Mouse (Mus musculus) liver, postnatal 0 days (tissue): ENCODE measurements around the gene Fndc5. TPM values are rescaled to one million over a fixed set of nuclear protein-coding genes. Genes with fewer than 3 reads are reported as not detected.
A peak's percentile ranks its signal among the peaks of the same experiment; 100 is the strongest.

Experiments used
- ATAC-seq: fragments of 200-750 bp; cut with Nextera tagmentation; 2 replicates; pipeline ENCODE4 v1.8.0; 2017; ENCODE audit warnings: mild to moderate bottlenecking, moderate library complexity
- DNase-seq: peaks from one replicate; pipeline ENCODE4 v3.0.0-alpha.2; 2016
- H3K27ac ChIP-seq: fragments of 300-500 bp; sonication (generic); 2 replicates; pipeline ENCODE4 v1.5.1; 2014; ENCODE audit warnings: antibody characterized with exemption, moderate library complexity, mild to moderate bottlenecking, low read depth
- H3K27me3 ChIP-seq: fragments of 300-500 bp; sonication (generic); 2 replicates; pipeline ENCODE4 v1.6.1; 2014; ENCODE audit warnings: low read length, control low read depth, mixed read lengths; ENCODE audit not compliant: insufficient read depth
- H3K36me3 ChIP-seq: fragments of 300-500 bp; sonication (generic); replicated peaks from 2 replicates; pipeline ENCODE4 v1.6.1; 2014; ENCODE audit warnings: mild to moderate bottlenecking, control low read depth, low read length, moderate library complexity, mixed read lengths; ENCODE audit not compliant: insufficient read depth
- H3K4me1 ChIP-seq: fragments of 300-500 bp; sonication (generic); 2 replicates; pipeline ENCODE4 v1.6.1; 2014; ENCODE audit warnings: antibody characterized with exemption, mild to moderate bottlenecking, control low read depth; ENCODE audit not compliant: insufficient read depth
- H3K4me2 ChIP-seq: fragments of 300-500 bp; sonication (generic); 2 replicates; pipeline ENCODE4 v1.6.1; 2014; ENCODE audit warnings: low read depth, mild to moderate bottlenecking, low read length, moderate library complexity, mixed read lengths
- H3K4me3 ChIP-seq: fragments of 300-500 bp; sonication (generic); 2 replicates; pipeline ENCODE4 v1.5.1; 2014; ENCODE audit warnings: low read depth, low read length
- H3K9ac ChIP-seq: fragments of 300-500 bp; sonication (generic); replicated peaks from 2 replicates; pipeline ENCODE4 v1.6.1; 2014; ENCODE audit warnings: mild to moderate bottlenecking, moderate library complexity
- H3K9me3 ChIP-seq: fragments of 300-500 bp; sonication (generic); 2 replicates; pipeline ENCODE4 v1.6.1; 2016; ENCODE audit warnings: mild to moderate bottlenecking, control low read depth, low read length, mixed read lengths
- CTCF ChIP-seq: sonication (generic); IDR thresholded peaks from 2 replicates; pipeline ENCODE4 v1.5.1; 2016; ENCODE audit warnings: antibody characterized with exemption, low read depth
- EP300 ChIP-seq: IDR thresholded peaks from 2 replicates; pipeline ENCODE4 v1.6.1; 2016; ENCODE audit warnings: antibody characterized with exemption, low read depth, mild to moderate bottlenecking
- WGBS: fragments of 180-500 bp; shearing (Covaris S2); extraction: QIAGEN DNeasy Blood & Tissue Kit; methylation state at CpG from one replicate; pipeline ENCODE4 v1.1.7; 2014; ENCODE audit not compliant: insufficient replicate concordance; 5-methylcytosine and 5-hydroxymethylcytosine counted together
- polyA plus RNA-seq: library from polyadenylated mRNA; unstranded; fragments of >200 nt; fragmentation: Nextera tagmentation; extraction: Ambion mirVana; gene quantifications from 2 replicates; pipeline ENCODE4 v1.2.1, GENCODE M21; 2015

The Fndc5 gene
- polyA plus RNA-seq, 1 experiment from 2014 or later: 0.32 TPM

- ATAC-seq (no peak), DNase-seq (no peak)
- Histone ChIP-seq H3K36me3 (peaks cover 27% of the 10 kb centered on the region), H3K27ac (no peak overlapping the region), H3K9ac (no peak overlapping the region), H3K4me3 (no peak overlapping the region), H3K4me2 (no peak overlapping the region), H3K4me1 (no peaks in the 10 kb centered on the region), H3K27me3 (no peaks in the 10 kb centered on the region), H3K9me3 (no peaks in the 10 kb centered on the region)
- WGBS: 80% methylated on average over 1 of the region's 1 CpGs
- TF ChIP-seq EP300: no peak
- TF ChIP-seq CTCF: peak; percentile 32; the same call in 1 of the 2 replicates
Observed at GRCm38 (mm10) chr4:129172529-129172928, 35.7 kb downstream of the Fndc5 start.

GRCm38 (mm10) chr4:129179560-129179959 lies 42.8 kb downstream of the Fndc5 start:
- Histone ChIP-seq H3K9me3 (no peaks in the 10 kb centered on the region), H3K4me1 (no peaks in the 10 kb centered on the region), H3K27ac (no peak overlapping the region), H3K9ac (no peak overlapping the region), H3K27me3 (no peaks in the 10 kb centered on the region), H3K4me2 (no peak overlapping the region), H3K36me3 (peaks cover 25% of the 10 kb centered on the region), H3K4me3 (no peak overlapping the region)
- no peak for TF ChIP-seq EP300
- TF ChIP-seq CTCF: peak; percentile 51
- ATAC-seq (no peak), DNase-seq (no peak)
- 67% methylated on average over 1 of the region's 1 CpGs for WGBS

DNA sequence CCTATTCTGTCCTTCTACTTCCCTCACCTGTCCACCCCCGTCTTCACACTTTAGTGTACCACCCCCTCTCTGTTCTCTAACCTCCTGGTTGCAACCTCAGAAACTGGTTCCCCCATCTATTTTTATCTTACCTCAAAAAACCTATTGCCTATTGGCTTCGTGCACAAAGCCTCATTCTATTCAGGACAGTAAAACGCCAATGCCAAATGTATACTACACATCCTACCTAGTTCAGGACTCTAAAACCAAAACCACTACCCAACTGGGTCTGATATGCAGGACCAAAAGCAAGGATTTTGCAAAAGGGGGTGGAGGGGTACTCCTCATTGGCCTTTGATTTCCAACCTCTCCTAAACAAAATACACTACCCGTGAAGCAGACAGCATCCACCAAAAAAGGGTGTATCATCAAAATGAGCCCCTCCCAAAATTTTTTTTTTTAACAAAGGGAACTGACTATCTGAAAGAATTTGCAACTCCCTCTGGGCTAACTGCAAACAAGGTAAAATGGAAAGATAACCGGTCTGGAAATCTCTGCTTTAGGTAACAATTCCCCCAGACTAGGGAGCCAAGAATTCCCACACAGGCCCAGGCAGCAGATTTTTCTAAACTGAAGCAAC lies 51.4 kb downstream of the Fndc5 start:
- peak overlapping the region; percentile 89; the same call in 1 of the 2 replicates for H3K9ac ChIP-seq
- H3K27ac ChIP-seq: peak overlapping the region; percentile 94
- TF ChIP-seq EP300: no peak
- no peak for TF ChIP-seq CTCF
- peak overlapping the region; percentile 93 for H3K4me2 ChIP-seq
- WGBS: 36% methylated on average over 5 of the region's 5 CpGs
- peaks cover 28% of the 10 kb centered on the region for H3K4me1 ChIP-seq
- H3K9me3 ChIP-seq: no peaks in the 10 kb centered on the region
- no peak for ATAC-seq
- H3K4me3 ChIP-seq: peak overlapping the region; percentile 96
- H3K36me3 ChIP-seq: 0 out of 2 replicates have a peak, but pooled peaks cover 1% of the 10 kb centered on the region
- DNase-seq: no peak
- no peaks in the 10 kb centered on the region for H3K27me3 ChIP-seq

DNA sequence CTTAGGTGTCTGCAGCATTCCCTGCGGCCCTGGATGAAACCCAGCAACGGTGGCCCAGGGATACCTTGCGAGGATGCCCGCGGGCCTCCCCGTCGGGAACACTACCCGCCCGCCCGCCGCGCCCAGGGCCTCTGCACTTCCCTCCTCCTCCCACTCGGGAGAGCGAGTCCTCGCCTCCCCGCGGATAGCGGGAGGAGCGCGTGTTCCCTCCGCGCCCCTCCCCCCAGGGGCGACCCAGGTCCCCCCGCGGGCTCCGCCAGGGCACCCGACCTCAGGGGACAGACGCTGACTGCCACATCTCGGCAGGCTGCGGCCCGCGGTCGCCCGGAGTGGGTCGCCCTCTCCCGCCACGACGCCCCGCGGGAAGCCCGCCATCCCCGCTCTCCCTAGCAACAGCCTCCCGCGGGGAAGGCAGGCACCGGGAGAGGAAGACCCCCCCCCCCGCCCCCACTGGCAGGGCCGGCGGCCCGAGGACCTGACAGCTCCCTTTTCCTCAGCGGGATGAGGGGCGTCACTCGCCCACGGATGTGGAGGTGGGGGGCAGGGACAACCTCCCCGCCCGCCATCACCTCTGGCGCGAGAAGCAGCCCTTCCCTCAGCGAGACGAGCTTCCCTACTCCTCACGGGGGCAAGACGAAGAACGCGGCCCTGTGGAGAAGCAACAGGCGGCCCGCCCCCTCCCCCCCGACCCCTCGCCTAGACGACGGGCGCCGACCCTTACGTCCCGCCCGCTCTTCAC lies 52.2 kb downstream of the Fndc5 start:
- WGBS: under 1% methylated on average over 40 of the region's 74 CpGs
- Histone ChIP-seq H3K27ac (peak overlapping the region; percentile 94), H3K27me3 (no peaks in the 10 kb centered on the region), H3K9me3 (no peaks in the 10 kb centered on the region), H3K9ac (peak overlapping the region; percentile 89), H3K4me1 (peaks cover 31% of the 10 kb centered on the region), H3K4me2 (peak overlapping the region; percentile 93), H3K4me3 (peak overlapping the region; percentile 96), H3K36me3 (0 out of 2 replicates have a peak, but pooled peaks cover 5% of the 10 kb centered on the region)
- peak; percentile 41 for ATAC-seq
- no peak for TF ChIP-seq CTCF
- no peak for TF ChIP-seq EP300
- DNase-seq: peak; percentile 70

- under 1% methylated on average over 53 of the region's 58 CpGs for WGBS
- H3K4me2 ChIP-seq: peak within 1 kb of the TSS; percentile 93
- peak within 1 kb of the TSS; percentile 96 for H3K4me3 ChIP-seq
- no peaks in the 10 kb centered on the region for H3K9me3 ChIP-seq
- peak; percentile 72; the same call in 1 of the 2 replicates for TF ChIP-seq EP300
- peak; percentile 57 for TF ChIP-seq CTCF
- DNase-seq: peak; percentile 98
- peaks cover 36% of the 10 kb centered on the region for H3K4me1 ChIP-seq
- peak; percentile 93 for ATAC-seq
- no peaks in the 10 kb centered on the region for H3K27me3 ChIP-seq
- H3K9ac ChIP-seq: peak within 1 kb of the TSS; percentile 89
- 0 out of 2 replicates have a peak, but pooled peaks cover 7% of the 10 kb centered on the region for H3K36me3 ChIP-seq
- peak within 1 kb of the TSS; percentile 94 for H3K27ac ChIP-seq
Observed at GRCm38 (mm10) chr4:129189542-129190519, 53.0 kb downstream of the Fndc5 start, which contains the start of the genes S100pbp and Yars. Gene S100pbp, minus strand, starts transcription at chr4:129189727. Gene Yars, plus strand, starts transcription at chr4:129189760.
